Mouse (Mus musculus) Muller cell, postnatal 12 days (primary cell): ENCODE measurements around the gene Nqo2.
"Not testable (repeated sequence)": the region's sequence is repeated elsewhere in the genome, so short reads cannot be mapped to it uniquely, and the experiment has no call there.

Source experiments
- DNase-seq: peaks from one replicate; pipeline ENCODE4 v3.0.0-alpha.2; 2015; ENCODE audit errors: inconsistent ontology term

The Nqo2 gene

GRCm38 (mm10) chr13:33964206-33965046 is at the start of gene Nqo2:
TSS of gene Nqo2 (plus strand) at chr13:33964687.
- DNase-seq, result peak; percentile 82

DNA sequence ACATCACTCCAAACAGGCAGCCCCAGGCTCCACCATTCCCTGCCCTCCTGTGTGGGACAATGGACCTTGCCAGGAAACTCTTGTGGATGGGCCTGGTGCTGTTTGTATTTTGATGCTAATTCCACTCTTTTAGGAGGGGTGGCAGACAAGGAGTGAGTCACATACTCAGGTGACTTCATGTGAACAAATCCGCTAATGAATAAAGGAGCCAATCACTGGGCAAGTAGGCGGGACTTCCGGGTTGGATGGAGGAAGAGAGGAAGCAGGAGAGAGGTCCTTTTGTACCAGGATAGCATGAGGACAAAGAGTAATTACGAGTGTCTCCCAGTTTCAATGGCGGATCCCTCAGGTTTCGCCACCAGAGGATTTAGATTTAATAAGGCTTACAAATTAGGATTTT is 43.4 kb upstream of the Nqo2 start:
- no peak for DNase-seq

DNA sequence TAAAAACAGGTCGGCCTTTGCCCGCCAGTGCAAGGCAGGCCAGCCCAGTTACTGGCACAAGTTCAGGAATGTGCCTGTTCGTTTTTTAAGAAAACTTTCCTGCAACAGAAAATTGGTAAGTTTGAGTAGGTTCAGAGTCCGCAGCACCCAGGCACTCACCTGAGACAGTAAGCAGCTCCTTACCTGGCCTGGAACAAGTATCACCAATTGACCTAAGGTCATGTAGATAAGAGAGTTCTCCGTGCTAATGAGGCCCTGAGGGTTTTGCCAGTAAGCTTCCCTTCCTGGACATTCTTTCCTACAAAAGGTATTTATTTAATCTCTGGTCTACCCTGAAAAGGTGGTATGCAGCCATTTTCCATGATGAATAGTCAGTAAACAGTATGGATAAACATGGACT is 42.8 kb upstream of the Nqo2 start:
- no peak for DNase-seq

DNA sequence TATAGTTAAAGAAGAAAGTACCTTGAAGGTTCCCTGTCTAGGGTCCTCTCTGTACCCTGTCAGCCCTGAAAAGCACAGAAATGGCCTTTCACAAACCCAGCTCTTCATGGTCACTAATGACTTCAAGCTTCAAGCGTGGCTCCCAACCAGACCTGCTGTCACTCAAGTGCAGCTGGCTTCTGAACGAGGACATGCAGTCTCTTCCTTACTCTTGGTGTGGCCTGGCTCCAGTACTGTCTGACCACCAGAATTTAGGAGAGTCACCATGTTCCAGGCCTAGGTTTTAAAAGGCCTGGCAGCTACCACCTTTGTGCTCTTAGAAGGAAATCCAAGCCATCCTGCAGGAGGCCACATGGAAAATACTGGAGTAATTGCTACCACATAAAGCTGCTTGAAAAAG is 34.2 kb upstream of the Nqo2 start:
- no peak for DNase-seq

GRCm38 (mm10) chr13:33930912-33931311 is 33.6 kb upstream of the Nqo2 start:
- DNase-seq, result no peak

DNA sequence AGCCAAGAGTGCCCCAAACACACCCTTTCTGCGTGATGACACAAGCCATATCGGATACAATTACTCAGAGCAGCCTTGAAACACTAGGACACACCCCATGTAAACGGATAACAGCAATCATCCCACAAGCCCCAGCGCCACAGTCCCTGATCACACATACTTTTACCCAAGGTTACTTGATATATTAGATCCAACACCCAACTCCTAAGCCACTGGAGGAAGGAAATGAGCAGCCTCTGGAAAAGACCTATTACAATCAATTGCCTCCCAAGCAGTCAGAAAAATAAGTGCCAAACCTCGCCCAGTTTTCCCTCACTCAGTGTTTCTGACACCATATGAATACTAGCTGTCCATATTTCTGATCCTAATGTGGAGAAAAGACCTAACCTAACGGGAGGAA is 29.7 kb upstream of the Nqo2 start:
- DNase-seq, result peak; percentile 15

- DNase-seq, result peak; percentile 73
Observed at GRCm38 (mm10) chr13:33935465-33936181, 28.9 kb upstream of the Nqo2 start.

GRCm38 (mm10) chr13:33937151-33937550 is 27.3 kb upstream of the Nqo2 start:
- no peak for DNase-seq

- not testable (repeated sequence) for DNase-seq
Observed at GRCm38 (mm10) chr13:33937587-33937986, 26.9 kb upstream of the Nqo2 start.

GRCm38 (mm10) chr13:33941288-33941808 is 23.1 kb upstream of the Nqo2 start:
- DNase-seq, result no peak

DNA sequence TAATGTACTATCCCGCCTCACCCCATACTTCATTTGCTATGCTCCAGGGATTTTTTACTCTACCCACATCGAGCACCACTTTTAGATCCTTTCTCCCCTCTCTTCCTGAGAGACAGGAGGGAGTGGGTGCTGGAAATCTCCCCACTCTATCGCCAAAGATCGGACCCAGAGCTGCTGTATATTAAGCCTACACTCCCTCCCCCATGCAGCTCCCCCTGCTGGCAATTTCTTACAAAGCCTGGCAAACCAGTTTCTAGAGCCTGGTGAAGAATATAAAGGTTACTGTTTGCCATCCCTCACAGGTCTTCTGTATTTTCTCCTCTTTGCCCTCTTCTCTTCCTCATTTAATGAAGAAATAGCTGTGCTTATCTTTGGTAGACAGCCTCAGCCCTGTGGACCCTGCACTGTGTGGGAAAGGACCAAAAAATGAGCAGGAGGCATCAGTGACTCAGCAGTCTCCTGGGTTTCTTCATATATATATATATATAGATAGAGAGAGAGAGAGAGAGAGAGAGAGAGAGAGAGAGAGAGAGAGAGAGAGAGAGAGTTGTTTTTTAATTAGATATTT is 22.2 kb upstream of the Nqo2 start:
- no peak for DNase-seq

- peak; percentile 73 for DNase-seq
Observed at GRCm38 (mm10) chr13:33951308-33952074, 13.0 kb upstream of the Nqo2 start.

- DNase-seq, result no peak
Observed at GRCm38 (mm10) chr13:33952075-33952449, 12.4 kb upstream of the Nqo2 start.

DNA sequence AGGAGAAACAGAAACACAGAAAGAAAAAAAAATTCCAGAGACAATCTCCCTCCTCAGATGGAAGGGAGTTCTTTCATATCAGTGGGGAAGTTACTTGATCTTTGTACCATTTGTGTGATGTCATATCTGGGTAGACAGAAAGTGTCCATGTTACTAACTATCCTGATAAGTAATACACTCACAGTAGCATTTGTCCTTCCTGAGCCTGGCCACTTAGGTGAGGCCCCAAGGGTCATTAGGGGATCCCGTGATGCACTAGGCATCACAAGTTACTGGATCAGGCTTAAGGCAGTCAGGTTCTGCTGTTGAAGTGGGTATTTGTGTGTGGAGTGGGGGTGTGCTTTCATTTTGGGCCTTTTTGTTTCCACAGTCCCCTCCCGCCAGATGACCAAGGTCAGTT is 11.5 kb upstream of the Nqo2 start:
- DNase-seq, result no peak

DNA sequence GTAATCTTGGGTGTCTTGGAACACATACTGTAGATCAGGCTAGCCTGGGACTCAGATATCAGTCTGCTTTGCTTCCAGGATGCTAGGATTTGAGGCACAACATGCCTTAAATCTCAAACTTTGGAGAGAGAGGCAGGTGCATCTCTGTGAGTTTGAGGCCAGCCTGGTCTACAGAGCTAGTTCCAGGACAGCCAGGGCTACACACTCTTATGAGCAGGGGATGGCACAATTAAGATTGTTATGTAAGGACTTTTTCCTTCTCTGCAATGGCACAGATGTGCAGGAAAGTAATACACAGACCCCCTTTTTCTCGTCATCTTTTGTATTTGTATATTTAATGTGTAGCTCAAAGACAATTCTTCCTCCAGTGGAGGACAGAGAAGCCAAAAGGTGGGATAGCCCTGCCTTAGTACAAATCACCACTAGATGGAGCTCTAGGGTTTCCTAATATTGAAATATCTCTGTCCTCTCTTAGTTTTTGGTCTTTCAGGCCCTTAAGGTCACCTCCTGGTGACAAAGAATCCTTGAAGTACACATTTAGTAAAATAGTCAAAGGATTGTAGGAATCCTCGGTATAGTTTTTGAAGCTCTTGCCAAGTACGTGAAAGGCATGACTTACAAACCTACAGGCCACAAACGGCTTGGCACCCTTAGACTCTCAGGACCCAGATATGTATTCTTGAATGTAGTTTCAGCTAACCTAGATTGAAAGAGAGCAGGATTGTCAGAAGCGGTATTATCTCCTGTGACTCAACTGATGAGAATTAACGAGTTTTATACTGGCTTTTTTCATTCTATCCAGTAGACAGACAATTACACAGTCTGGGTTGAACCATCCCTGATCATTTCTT is 7.7 kb upstream of the Nqo2 start:
- DNase-seq, result peak; percentile 30

- DNase-seq, result no peak
Observed at GRCm38 (mm10) chr13:33959771-33960170, 4.7 kb upstream of the Nqo2 start.

- DNase-seq, result peak; percentile 58
Observed at GRCm38 (mm10) chr13:33965056-33966024, 853 bp downstream of the Nqo2 start.

- DNase-seq, result no peak
Observed at GRCm38 (mm10) chr13:33966025-33966412, 1.5 kb downstream of the Nqo2 start.

- no peak for DNase-seq
Observed at GRCm38 (mm10) chr13:33966574-33966973, 2.1 kb downstream of the Nqo2 start.

- DNase-seq, result no peak
Observed at GRCm38 (mm10) chr13:33989625-33990024, 25.1 kb downstream of the Nqo2 start.
